Mouse (Mus musculus): ENCODE data around the gene Gm20931. TPM values are rescaled to one million over a fixed set of nuclear protein-coding genes. Genes with fewer than 3 reads are reported as not detected.
"Not testable (repeated sequence)": the region's sequence is repeated elsewhere in the genome, so short reads cannot be mapped to it uniquely, and the experiment has no call there.

Gm20931 gene
- total RNA-seq (2021) = not detected
- long read RNA-seq, experiment 1 = 0 reads
- long read RNA-seq, experiment 2 = 0 reads

- DNase-seq (ENCODE audit: low spot score in 2 of 2) = not testable (repeated sequence)
Observed at GRCm38 (mm10) chrY:55213420-55213819, at the start of gene Gm20931. TSS of gene Gm20931 (plus strand) at chrY:55213720.
